Mouse (Mus musculus): ENCODE data around the gene Hist1h4k.
"Not testable (repeated sequence)": the region's sequence is repeated elsewhere in the genome, so short reads cannot be mapped to it uniquely, and the experiment has no call there.

Gene Hist1h4k

DNA sequence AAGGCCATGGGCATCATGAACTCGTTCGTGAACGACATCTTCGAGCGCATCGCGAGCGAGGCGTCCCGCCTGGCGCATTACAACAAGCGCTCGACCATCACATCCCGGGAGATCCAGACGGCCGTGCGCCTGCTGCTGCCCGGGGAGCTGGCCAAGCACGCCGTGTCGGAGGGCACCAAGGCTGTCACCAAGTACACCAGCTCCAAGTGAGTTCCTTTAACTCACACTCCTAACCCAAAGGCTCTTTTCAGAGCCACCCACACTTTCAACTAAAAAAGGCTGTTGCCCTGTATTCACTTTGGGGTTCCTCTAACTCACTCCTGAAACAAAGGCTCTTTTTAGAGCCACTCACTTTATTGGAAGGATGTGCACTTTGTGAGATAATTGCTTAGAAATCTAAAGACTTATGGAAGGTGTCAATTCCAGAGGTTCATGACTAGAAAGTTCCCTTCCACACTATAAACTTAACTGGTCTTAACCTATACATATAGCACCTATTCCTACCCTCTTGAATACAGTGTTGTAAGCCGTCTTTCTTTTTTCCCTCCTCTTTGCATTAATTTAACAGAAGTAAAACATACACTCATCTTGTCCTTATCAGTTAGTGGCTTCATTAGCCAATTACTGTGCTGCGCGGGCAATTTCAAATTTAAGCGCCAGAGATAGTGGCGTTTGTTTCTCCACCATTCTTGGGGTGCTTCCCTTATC is 4.1 kb upstream of the Hist1h4k start:
- DNase-seq (ENCODE audit: low spot score in 2 of 2) = not testable (repeated sequence)

DNA sequence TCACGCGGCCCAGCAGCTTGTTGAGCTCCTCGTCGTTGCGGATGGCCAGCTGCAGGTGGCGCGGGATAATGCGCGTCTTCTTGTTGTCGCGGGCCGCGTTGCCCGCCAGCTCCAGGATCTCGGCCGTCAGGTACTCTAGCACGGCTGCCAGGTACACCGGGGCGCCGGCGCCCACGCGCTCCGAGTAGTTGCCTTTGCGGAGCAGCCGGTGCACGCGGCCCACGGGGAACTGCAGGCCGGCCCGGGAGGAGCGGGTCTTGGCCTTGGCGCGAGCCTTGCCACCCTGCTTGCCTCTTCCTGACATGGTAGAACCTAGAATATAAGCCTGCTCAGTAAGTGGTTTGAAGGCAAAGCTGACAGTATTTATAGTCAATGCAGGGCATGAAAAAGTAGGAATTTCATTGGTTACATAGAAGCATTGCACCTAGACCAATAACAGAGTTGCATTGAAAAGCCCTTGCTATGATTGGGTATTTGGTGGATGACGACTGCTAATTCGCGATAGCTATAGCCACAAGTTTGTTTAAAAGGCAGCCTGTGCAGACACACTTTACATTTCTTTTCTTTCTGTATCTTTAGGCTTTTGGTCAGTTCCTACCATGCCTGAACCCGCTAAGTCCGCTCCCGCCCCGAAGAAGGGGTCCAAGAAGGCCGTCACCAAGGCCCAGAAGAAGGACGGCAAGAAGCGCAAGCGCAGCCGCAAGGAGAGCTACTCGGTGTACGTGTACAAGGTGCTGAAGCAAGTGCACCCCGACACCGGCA is 3.4 kb upstream of the Hist1h4k start, which contains the start of the genes Hist1h2ak and Hist1h2bn:
Gene Hist1h2ak (minus strand): TSS at position 304 of the 762 bp plus-strand sequence.
Gene Hist1h2bn (plus strand): TSS at position 600 of the 762 bp plus-strand sequence.
- DNase-seq (ENCODE audit: low spot score in 2 of 2) = peak; percentile 37 to 53

DNA sequence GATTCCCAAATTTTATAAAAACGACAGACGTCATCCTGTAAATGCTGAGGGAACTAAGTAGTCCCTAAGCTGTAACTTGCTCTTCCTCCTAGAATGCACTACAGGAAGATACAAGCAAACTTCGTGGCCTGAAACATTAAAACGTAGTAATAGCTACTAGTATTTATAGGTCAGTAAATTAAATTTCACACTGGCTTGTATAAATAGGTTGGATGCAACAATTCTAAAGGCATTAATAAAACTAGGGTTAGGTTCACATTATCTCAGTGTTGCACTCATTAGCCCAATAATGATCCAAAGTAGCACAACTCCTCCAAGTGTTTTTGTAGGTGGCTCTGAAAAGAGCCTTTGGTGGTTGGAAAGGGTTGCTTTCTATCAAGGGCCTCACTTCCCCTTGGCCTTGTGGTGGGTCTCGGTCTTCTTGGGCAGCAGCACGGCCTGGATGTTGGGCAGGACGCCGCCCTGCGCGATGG is 2.8 kb upstream of the Hist1h4k start:
- DNase-seq (ENCODE audit: low spot score in 2 of 2) = no peak

DNA sequence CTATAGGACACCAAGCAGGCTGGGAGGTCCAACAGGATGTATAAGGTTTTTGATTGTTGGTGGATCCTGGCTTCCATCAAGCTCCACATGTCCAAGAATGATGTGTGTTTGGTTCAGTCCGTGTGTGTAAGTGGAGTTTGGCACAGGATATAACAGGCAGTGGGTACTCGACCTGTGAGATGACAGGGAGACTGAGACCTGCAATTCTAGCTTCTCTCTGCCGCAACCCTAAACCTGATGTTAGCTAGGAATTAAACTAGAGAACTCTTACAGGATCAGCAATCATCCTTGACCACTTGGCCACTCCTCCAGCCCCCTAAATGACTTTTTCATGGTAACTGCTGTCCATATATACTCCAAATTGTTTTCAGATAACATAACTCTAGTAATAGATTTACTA is 2.1 kb upstream of the Hist1h4k start:
- no peak for DNase-seq (ENCODE audit: low spot score in 2 of 2)

DNA sequence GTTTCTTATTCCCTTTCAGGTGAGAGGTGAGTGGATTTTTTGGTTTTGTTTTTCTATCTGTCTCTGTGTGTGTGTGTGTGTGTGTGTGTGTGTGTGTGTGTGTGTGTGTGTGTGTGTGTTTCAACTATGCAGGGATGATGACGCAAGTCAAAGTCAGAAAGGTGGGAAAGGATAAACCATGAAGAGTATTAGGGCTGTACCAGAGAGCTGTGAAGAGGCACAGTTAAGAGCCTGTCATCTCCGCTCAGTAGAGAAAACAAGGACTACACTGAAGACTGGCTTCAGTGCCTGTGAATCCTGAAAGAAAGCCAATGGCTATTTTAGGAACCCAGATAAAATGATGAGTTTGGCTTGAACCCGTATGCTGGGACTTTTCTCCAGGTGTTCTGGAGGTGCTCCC is 1.5 kb upstream of the Hist1h4k start:
- no peak for DNase-seq (ENCODE audit: low spot score in 2 of 2)

DNA sequence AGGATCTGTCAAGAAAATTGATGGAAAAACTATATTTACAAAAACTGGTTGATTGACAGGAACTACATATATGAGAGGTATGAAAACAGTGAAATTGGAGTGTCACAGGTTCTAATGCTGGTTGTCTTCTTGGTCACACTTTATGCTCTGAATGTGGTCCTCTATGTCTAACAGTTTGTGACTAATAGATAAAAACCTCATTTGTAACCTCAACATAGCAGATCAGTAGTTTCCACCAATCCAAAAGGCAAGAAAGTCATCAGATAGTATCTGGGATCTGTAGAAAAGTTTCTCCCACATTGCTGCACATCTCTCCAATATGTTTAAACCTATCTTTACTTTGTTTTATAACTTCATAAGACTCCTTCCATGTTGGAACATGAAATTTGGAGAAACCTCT is 1.1 kb upstream of the Hist1h4k start:
- no peak for DNase-seq (ENCODE audit: low spot score in 2 of 2)

DNA sequence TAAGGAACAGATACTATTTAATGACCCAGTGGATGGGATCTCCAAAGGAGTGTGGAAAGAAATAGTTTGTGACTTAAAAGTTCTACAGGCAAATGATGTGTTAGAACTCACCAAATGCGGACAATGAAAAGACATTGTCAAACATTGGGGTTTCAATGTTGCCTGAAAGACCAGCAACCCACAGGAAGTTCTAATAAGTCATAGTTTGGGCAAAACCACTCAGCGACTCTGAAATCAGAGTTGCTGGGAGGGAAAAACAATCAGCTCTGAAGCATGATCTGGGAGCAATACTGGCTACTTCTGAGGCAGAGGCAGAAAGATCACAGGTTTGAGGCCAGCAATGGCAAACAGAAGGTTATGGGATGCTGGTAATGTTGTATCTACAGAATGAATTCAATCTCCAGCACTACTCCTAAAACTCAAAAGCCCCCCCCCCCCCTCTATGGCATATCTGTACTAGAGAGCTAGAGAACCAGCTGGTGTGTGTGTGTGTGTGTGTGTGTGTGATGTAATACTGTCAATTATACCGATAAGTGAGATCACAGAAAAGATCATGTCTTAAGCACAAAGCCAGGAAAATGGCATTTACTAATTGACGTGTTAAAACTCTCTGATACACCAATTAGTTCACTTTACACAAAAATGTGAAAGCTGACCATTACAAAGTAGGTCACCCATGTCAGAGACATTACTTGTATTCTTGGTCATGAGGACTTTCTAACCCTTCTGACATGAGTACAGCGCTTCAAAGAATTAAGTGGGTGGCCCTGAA is 732 bp downstream of the Hist1h4k start:
- no peak for DNase-seq (ENCODE audit: low spot score in 2 of 2)

DNA sequence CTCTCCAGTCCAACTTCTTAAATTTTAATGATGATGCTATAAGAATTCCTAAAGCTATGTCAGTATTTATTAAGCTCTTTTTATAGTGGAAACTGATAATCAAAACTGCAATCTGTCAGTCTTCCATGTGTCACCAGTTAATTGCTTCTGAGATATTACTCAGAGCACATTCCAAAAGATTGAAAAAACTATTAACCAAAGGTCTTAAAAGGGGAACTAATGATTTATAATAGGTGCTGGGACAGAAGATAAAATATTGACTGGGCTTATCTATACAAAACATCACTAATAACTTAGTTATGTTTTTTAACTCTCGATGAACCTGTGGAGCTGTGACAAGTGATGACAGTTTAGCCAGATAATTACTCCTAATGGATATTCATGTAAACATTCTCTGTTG is 5.3 kb downstream of the Hist1h4k start:
- no peak for DNase-seq (ENCODE audit: low spot score in 2 of 2)

DNA sequence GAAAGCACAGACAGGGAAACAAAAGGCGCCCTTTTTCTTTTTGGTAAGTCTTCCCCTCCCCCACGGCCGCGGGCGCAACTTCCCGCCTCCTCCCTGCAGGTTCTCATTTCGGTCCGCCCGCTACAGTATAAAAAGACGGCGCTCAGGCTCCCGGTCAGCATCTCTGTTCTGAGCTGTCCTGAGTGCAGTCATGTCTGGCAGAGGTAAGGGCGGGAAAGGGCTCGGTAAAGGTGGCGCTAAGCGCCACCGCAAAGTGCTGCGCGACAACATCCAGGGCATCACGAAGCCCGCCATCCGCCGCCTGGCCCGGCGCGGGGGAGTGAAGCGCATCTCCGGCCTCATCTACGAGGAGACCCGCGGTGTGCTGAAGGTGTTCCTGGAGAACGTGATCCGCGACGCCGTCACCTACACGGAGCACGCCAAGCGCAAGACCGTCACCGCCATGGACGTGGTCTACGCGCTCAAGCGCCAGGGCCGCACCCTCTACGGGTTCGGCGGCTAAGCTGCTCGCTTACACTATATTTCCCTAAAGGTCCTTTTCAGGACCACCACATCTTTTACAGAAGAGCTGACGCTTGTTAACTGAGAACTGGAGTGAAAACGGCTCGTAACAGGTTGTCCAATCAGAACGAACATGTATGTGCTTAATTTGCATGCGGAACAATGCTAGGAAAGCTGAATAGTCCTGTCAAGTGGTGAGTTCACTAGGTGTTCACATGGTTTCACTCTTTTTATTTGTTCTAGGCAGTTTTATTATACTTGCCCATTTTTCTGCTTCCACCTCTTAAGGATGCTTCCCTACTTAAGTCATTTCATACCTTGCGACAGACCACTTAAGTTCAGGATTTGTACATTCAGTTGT is 15.2 kb downstream of the Hist1h4k start, which contains the start of gene Hist1h4j:
Gene Hist1h4j (plus strand): TSS at position 159 of the 862 bp plus-strand sequence.
- peak; percentile 65 to 73 for DNase-seq (ENCODE audit: low spot score in 2 of 2)

DNA sequence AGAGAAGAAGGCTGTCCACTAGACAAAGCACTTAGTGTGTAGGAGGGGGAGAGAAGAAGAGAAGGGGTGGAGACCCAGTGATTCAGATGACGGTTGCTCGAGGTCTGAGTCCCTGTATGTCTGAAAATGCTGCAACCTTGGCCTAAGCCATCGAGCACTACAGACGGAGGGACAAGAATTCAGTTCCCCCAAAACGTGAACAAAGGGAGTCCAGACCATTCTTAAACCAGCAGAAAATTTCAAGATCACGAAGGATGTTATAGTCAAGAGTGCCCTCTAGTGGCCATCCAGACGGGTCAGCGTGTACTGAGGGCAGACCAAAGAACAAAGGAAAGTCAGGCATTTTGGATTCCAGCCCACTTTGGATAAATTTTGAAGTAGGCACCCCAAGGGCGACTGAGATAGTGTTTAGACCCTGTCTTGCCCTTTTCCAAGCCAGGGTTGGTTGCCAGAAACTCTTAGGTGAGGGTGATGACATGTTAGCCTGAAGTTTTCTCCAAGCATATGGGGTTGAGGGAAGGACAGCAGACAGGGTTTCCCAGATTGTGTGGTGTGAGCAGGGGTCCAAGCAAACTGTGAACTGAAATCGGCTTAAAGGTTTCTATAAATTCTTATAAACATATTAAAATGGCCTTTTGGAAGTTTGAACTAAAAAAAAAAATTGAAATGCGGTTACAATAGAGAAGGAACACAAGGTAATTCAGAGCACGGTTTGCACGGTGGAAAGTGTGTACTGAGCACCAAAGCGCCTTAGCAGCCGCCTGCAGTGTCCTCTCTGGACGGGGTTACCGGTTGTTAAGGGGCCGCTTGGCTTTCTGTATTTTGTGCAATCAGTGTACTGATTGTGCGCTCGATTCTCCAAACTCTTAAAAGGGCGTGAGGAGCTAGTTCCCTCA is 16.0 kb downstream of the Hist1h4k start:
- DNase-seq (ENCODE audit: low spot score in 2 of 2) = peak in 1 of 2 experiments; percentile 55

DNA sequence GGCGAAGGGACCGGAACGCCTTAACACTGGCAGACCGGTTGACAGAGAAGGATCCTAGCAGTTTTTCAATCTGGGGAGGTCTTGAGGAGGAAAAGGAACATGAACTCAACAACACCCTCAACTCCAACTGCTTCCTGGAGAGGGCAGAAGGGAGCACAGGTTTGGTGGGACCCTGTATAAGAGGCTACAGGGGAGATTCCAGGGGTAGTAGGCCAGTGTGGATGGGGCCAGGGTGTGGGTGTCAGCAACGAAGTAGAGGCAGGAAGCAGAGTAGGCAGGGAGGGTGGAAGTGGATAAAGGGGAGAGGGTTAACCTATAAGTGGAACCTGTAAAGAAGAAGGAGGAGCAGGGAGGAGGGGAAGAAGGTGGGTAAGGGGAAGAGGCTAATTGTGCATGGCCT is 16.8 kb downstream of the Hist1h4k start:
- DNase-seq (ENCODE audit: low spot score in 2 of 2) = no peak

DNA sequence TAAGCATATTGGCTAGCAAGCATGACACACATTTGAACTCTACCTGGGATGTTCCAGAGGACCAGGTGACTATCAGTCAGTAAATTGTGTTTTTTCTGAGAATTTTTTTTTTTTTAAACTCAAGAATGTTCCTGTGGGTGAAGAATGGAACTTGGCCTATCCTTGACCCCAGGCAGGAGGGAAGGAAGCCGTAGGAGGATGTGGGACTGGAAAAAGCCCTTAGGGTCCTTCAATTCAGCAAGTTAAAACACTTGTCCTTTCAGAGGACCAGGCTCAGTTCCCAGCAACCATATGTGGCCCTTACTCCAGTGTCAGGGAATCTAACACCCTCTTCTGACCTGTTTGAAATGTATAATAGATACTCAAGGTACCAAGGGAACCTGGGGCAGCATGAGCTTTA is 20.8 kb downstream of the Hist1h4k start:
- no peak for DNase-seq (ENCODE audit: low spot score in 2 of 2)

DNA sequence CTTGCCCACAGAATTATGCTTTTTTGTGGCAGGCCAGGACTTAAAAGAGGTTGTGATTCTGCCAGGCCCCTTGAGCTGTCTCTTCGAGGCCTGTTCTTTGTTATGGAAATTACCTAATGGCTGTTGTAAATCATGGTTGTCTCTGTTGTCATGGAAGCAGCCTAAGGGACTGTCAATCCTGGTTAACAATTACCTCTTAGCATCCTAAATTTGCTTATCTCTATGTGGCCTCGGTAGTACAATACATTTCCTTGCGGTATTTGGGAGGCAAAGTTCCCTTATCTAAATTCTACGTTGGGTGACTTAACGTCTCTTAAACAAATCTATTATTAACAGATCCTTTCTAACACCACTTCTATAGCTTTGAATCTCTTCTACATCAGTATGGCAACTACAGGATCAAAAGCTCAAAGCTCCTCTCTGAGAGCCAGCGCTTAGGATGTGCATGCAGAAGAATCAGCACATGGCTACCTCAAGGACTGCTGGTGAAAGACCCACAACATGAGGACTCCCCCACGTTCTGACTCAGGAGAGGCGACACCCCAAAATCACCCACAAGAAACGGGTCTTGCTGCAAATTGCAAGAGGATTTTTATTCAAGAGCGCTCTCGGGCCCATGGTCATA is 22.2 kb downstream of the Hist1h4k start:
- no peak for DNase-seq (ENCODE audit: low spot score in 2 of 2)

DNA sequence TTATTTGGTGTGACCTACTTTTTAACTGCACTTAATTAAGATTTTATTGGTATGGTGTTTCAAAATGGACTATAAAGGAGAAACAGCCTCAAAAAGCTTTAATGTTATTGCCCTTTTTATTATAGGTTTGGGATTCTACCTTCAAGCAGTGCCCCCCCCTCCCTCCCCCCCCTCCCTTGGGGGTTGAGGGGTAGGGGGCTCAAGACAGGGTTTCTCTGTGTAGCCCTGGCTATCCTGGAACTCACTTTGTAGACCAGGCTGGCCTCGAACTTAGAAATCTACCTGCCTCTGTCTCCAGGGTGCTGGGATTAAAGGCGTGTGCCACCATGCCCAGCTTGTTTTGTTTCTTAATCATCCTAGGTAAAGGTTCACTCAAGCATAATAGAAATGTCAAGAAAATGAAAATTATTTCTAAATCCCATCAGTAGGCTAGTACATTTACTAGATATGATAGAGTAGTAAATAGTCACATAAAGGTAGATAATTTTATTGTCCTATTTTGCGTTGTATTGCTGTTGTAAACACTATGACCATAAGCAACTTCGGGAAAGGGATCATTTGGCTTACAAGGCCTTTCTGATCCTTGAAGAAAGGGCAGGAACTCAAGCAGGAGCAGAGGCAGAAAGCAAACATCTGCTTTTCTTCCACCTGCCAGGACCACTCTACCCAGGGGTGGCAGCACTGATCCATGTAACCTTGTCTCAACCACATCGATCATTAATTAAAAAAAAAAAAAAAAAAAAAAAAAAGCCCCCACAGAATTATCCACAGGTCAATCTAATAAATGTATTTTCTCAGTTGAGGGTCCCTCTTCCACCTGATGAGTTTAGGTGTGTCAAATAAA is 27.1 kb downstream of the Hist1h4k start:
- no peak for DNase-seq (ENCODE audit: low spot score in 2 of 2)

DNA sequence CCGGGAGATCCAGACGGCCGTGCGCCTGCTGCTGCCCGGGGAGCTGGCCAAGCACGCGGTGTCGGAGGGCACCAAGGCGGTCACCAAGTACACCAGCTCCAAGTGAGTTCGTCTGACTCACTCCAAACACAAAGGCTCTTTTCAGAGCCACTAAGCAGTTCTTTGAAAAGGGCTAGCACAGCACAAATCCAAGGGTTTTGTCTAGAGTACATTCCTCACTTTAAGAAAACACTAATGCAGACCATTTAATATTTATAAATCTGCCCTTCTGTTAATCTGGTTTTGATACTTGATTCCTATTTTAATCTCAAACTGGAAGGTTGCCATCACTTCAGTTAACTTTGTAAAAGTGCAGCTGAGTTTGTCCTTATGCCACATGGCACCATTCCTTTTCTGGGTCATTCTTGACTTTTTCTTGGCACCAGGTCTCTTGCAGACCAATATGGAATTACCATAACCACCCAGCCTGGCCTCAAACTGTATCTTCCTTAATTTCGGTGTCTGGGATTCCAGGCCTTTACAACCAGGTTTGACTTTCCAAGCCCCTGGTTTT is 27.9 kb downstream of the Hist1h4k start:
- DNase-seq (ENCODE audit: low spot score in 2 of 2) = no peak

DNA sequence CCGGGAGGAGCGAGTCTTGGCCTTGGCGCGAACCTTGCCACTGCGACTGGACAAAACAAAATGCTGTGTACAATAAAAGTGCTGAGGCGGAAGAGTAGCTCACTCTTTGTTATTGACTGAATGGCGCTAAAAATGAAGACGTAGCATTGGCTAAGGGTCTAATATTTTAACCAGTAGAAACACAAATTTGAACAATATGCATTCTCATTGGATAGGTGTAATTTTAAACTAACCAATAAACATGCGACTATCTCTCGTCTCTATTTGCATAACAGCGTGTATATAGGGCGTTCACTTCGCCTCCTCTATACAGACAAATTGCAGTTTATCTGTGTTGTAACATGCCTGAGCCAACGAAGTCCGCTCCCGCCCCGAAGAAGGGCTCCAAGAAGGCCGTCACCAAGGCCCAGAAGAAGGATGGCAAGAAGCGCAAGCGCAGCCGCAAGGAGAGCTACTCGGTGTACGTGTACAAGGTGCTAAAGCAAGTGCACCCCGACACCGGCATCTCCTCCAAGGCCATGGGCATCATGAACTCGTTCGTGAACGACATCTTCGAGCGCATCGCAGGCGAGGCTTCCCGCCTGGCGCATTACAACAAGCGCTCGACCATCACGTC is 28.4 kb downstream of the Hist1h4k start, which contains the start of gene Hist1h2bm:
Gene Hist1h2bm (plus strand): TSS at position 288 of the 616 bp plus-strand sequence.
- peak; percentile 53 to 56 for DNase-seq (ENCODE audit: low spot score in 2 of 2)

DNA sequence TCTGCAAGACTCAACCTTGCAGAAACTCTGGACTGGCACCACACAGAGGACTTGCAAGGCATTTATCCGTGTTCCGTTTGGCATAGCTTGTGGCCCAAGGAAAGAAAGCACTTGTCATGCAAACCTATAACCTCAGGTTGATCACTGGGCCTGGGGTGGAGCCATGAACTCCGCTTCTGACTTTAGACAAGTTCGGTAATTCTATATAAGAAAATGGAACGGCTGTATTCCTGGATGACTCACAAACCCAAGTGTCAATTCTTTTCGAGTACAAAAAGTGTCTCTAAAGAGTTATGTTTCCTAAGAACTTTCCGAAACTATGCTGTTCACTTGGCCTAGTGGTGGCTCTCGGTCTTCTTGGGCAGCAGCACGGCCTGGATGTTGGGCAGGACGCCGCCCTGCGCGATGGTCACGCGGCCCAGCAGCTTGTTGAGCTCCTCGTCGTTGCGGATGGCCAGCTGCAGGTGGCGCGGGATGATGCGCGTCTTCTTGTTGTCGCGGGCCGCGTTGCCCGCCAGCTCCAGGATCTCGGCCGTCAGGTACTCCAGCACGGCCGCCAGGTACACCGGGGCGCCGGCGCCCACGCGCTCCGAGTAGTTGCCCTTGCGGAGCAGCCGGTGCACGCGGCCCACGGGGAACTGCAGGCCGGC is 29.1 kb downstream of the Hist1h4k start:
- not testable (repeated sequence) for DNase-seq (ENCODE audit: low spot score in 2 of 2)
